Mouse (Mus musculus): ENCODE results near the gene Fgf22. TPM values are rescaled to one million over a fixed set of nuclear protein-coding genes. Genes with fewer than 3 reads are reported as not detected.

Fgf22 gene
- total RNA-seq, 2 experiments from 2014 or later, result not detected

- intact Hi-C loops (cut with DNase I; ENCODE audit: low total_unique reads), result no loop called here
- DNase-seq, result no peak
These were observed 8.0 kb downstream of the Fgf22 start for GRCm38 (mm10) chr10:79762875-79763274.

- no peak for DNase-seq
- intact Hi-C loops (cut with DNase I; ENCODE audit: low total_unique reads), result no loop called here
These were observed 9.4 kb downstream of the Fgf22 start for GRCm38 (mm10) chr10:79764234-79764633.

GRCm38 (mm10) chr10:79765228-79765745 lies 10.4 kb downstream of the Fgf22 start:
- intact Hi-C loops (cut with DNase I; ENCODE audit: low total_unique reads), result no loop called here

GRCm38 (mm10) chr10:79766001-79766507 lies 11.2 kb downstream of the Fgf22 start:
- no peak for DNase-seq
- intact Hi-C loops (cut with DNase I; ENCODE audit: low total_unique reads), result no loop called here

More at GRCm38 (mm10) chr10:79765228-79765745, 10.4 kb downstream of the Fgf22 start:
- DNase-seq, result no peak

- intact Hi-C loops (cut with DNase I; ENCODE audit: low total_unique reads), result no loop called here
These were observed 11.8 kb downstream of the Fgf22 start, which contains the start of gene Rnf126 for GRCm38 (mm10) chr10:79766508-79767325. Gene Rnf126, minus strand, starts transcription at chr10:79766952.

GRCm38 (mm10) chr10:79767372-79768244 lies 12.7 kb downstream of the Fgf22 start:
- intact Hi-C loops (cut with DNase I; ENCODE audit: low total_unique reads), result loop anchor here (2.0 kb wide), 1 partner anchor 21 kb away; no protein-coding TSS in a partner anchor
- DNase-seq, result peak; percentile 93

More at GRCm38 (mm10) chr10:79766508-79767325, 11.8 kb downstream of the Fgf22 start, which contains the start of gene Rnf126:
- DNase-seq, result peak; percentile 98

- intact Hi-C loops (cut with DNase I; ENCODE audit: low total_unique reads), result loop anchor here (2.0 kb wide), 1 partner anchor 20 kb away; no protein-coding TSS in a partner anchor
- peak; percentile 58 for DNase-seq
These were observed 13.5 kb downstream of the Fgf22 start for GRCm38 (mm10) chr10:79768400-79768799.

- DNase-seq, result no peak
- intact Hi-C loops (cut with DNase I; ENCODE audit: low total_unique reads), result loop anchor here (2.0 kb wide), 1 partner anchor 19 kb away; no protein-coding TSS in a partner anchor
These were observed 14.5 kb downstream of the Fgf22 start for GRCm38 (mm10) chr10:79769329-79769728.

- no peak for DNase-seq
- intact Hi-C loops (cut with DNase I; ENCODE audit: low total_unique reads), result no loop called here
These were observed 17.4 kb downstream of the Fgf22 start for GRCm38 (mm10) chr10:79772320-79772719.

GRCm38 (mm10) chr10:79773208-79773607 lies 18.3 kb downstream of the Fgf22 start:
- no peak for DNase-seq
- intact Hi-C loops (cut with DNase I; ENCODE audit: low total_unique reads), result no loop called here

GRCm38 (mm10) chr10:79774486-79775279 lies 19.8 kb downstream of the Fgf22 start:
- intact Hi-C loops (cut with DNase I; ENCODE audit: low total_unique reads), result no loop called here
- no peak for DNase-seq

- intact Hi-C loops (cut with DNase I; ENCODE audit: low total_unique reads), result no loop called here
- no peak for DNase-seq
These were observed 22.2 kb downstream of the Fgf22 start, which contains the start of gene Fstl3 for GRCm38 (mm10) chr10:79777103-79777531. Gene Fstl3, plus strand, starts transcription at chr10:79777272.

GRCm38 (mm10) chr10:79778006-79778405 lies 23.1 kb downstream of the Fgf22 start:
- DNase-seq, result no peak
- intact Hi-C loops (cut with DNase I; ENCODE audit: low total_unique reads), result no loop called here

- no peak for DNase-seq
- intact Hi-C loops (cut with DNase I; ENCODE audit: low total_unique reads), result no loop called here
These were observed 24.3 kb downstream of the Fgf22 start for GRCm38 (mm10) chr10:79779193-79779592.

GRCm38 (mm10) chr10:79779784-79780663 lies 25.1 kb downstream of the Fgf22 start:
- intact Hi-C loops (cut with DNase I; ENCODE audit: low total_unique reads), result no loop called here
- DNase-seq, result peak; percentile 91

GRCm38 (mm10) chr10:79780664-79781015 lies 25.8 kb downstream of the Fgf22 start:
- intact Hi-C loops (cut with DNase I; ENCODE audit: low total_unique reads), result no loop called here
- no peak for DNase-seq

- intact Hi-C loops (cut with DNase I; ENCODE audit: low total_unique reads), result no loop called here
- DNase-seq, result no peak
These were observed 26.3 kb downstream of the Fgf22 start for GRCm38 (mm10) chr10:79781139-79781538.

GRCm38 (mm10) chr10:79781956-79782355 lies 27.1 kb downstream of the Fgf22 start:
- intact Hi-C loops (cut with DNase I; ENCODE audit: low total_unique reads), result no loop called here

More at GRCm38 (mm10) chr10:79781956-79782355, 27.1 kb downstream of the Fgf22 start:
- DNase-seq, result no peak

Data from gastrocnemius, postnatal 14 days (tissue).